Comparison of ENCODE assay signal across 7 mouse cellular contexts in genomic region chr6:114347831-114348754, GRCm38 (mm10). TPM values are rescaled to one million over a fixed set of nuclear protein-coding genes. Genes with fewer than 3 reads are reported as not detected.
DNase-seq lines count a peak whose midpoint lies in the region; ATAC-seq and TF ChIP-seq lines count a peak whose summit lies in the region.

No protein-coding gene starts in this region.

- peak; percentile 44; the same call in 1 of the 2 replicates for ATAC-seq in hindbrain, embryonic 14.5 days (ENCODE audit: low FRiP score)
- ATAC-seq in liver, postnatal 0 days = no peak

- H3K27ac ChIP-seq in hindbrain, embryonic 14.5 days = no peak overlapping the region
- no peak overlapping the region for H3K27ac ChIP-seq in liver, postnatal 0 days (ENCODE audit: low read depth)

- no peaks in the 10 kb centered on the region for H3K27me3 ChIP-seq in hindbrain, embryonic 14.5 days (ENCODE audit: control insufficient read depth, insufficient read depth, low read length)
- no peaks in the 10 kb centered on the region for H3K27me3 ChIP-seq in liver, postnatal 0 days (ENCODE audit: insufficient read depth, low read length)

- H3K9me3 ChIP-seq in hindbrain, embryonic 14.5 days (ENCODE audit: control insufficient read depth, low read length) = no peaks in the 10 kb centered on the region
- no peaks in the 10 kb centered on the region for H3K9me3 ChIP-seq in liver, postnatal 0 days (ENCODE audit: low read length)

- no peak overlapping the region for H3K4me2 ChIP-seq in hindbrain, embryonic 14.5 days (replicated peaks)
- no peak overlapping the region for H3K4me2 ChIP-seq in liver, postnatal 0 days (ENCODE audit: low read depth, low read length)

- DNase-seq in testis, postnatal 10 days (ENCODE audit: low spot score) = peak; percentile 54
- DNase-seq in testis, postnatal 14 days (ENCODE audit: low spot score) = no peak
- DNase-seq in hindbrain, embryonic 14.5 days (ENCODE audit: low spot score) = peak; percentile 40
- peak; percentile 53 for DNase-seq in mesoderm, embryonic 11.5 days (ENCODE audit: low read depth, low spot score)
- DNase-seq in telencephalon, adult 2 months (ENCODE audit: low read depth, low spot score) = peak; percentile 73
- no peak for DNase-seq in c-Kit-positive CD71-positive TER-119-positive erythroid progenitor cells, embryonic 14.5 days (ENCODE audit: low spot score)
- DNase-seq in liver, postnatal 0 days = no peak

- TF ChIP-seq CTCF in liver, postnatal 0 days (IDR thresholded peaks at IDR 0.05; ENCODE audit: low read depth) = no peak

- H3K4me1 ChIP-seq in hindbrain, embryonic 14.5 days (replicated peaks; ENCODE audit: control insufficient read depth, insufficient read depth, low read length) = peaks cover 9% of the 10 kb centered on the region; the same call in 1 of the 2 replicates
- H3K4me1 ChIP-seq in liver, postnatal 0 days (ENCODE audit: insufficient read depth) = no peaks in the 10 kb centered on the region

- no peak overlapping the region for H3K9ac ChIP-seq in hindbrain, embryonic 14.5 days
- no peak overlapping the region for H3K9ac ChIP-seq in liver, postnatal 0 days (replicated peaks)

- no peaks in the 10 kb centered on the region for H3K36me3 ChIP-seq in hindbrain, embryonic 14.5 days (replicated peaks; ENCODE audit: control insufficient read depth, insufficient read depth)
- H3K36me3 ChIP-seq in liver, postnatal 0 days (replicated peaks; ENCODE audit: insufficient read depth, low read length) = no peaks in the 10 kb centered on the region

- 36% methylated on average over 13 of the region's 13 CpGs for WGBS in hindbrain, embryonic 14.5 days
- 50% methylated on average over 13 of the region's 13 CpGs for WGBS in liver, postnatal 0 days (ENCODE audit: insufficient replicate concordance)

- H3K4me3 ChIP-seq in hindbrain, embryonic 14.5 days (replicated peaks; ENCODE audit: low read length) = no peak overlapping the region
- no peak overlapping the region for H3K4me3 ChIP-seq in liver, postnatal 0 days (ENCODE audit: low read depth, low read length)

- no peak for TF ChIP-seq EP300 in liver, postnatal 0 days (IDR thresholded peaks at IDR 0.05; ENCODE audit: low read depth)

RNA-seq across cellular contexts. Expression of gene Hrh1, which starts 49.6 kb away (rescaled TPM):
- 0.47 and 0.85 TPM in 2 replicates for polyA plus RNA-seq in hindbrain, embryonic 14.5 days (2014; fragmentation: Nextera tagmentation; extraction: Ambion mirVana)
- not detected in 2 replicates for polyA plus RNA-seq in liver, postnatal 0 days (2015; fragmentation: Nextera tagmentation; extraction: Ambion mirVana)

Comparison
In these comparisons a context has a peak if more than half of its experiments do, and no peak if none do; other contexts are left out.
1. DNase-seq: peak in testis, postnatal 10 days (single experiment), hindbrain, embryonic 14.5 days (single experiment), mesoderm, embryonic 11.5 days (single experiment) and telencephalon, adult 2 months (single experiment); none in testis, postnatal 14 days (single experiment), c-Kit-positive CD71-positive TER-119-positive erythroid progenitor cells, embryonic 14.5 days (single experiment) and liver, postnatal 0 days (single experiment).